Mouse (Mus musculus): Measurements from ENCODE around the gene Mettl23. TPM values are rescaled to one million over a fixed set of nuclear protein-coding genes. Genes with fewer than 3 reads are reported as not detected.
A peak's percentile ranks its signal among the peaks of the same experiment; 100 is the strongest.

The Mettl23 gene
- total and polyA plus RNA-seq, 2 experiments from 2014 or later = 32.2 to 47.4 TPM

- Histone ChIP-seq H3K4me2 (ENCODE audit: low read depth, low read length, poor library complexity, severe bottlenecking) (no peak overlapping the region), H3K36me3 (ENCODE audit: insufficient read depth, low read length) (peaks cover 15% of the 10 kb centered on the region), H3K27ac (ENCODE audit: low read depth, low read length) (no peak overlapping the region), H3K9ac (replicated peaks; ENCODE audit: low read length, poor library complexity, severe bottlenecking) (no peak overlapping the region), H3K9me3 (ENCODE audit: low read length) (no peaks in the 10 kb centered on the region), H3K4me3 (ENCODE audit: low read depth, low read length) (no peak overlapping the region), H3K27me3 (ENCODE audit: insufficient read depth, low read length) (no peaks in the 10 kb centered on the region), H3K4me1 (ENCODE audit: insufficient read depth, low read length) (no peaks in the 10 kb centered on the region)
- WGBS = 89% methylated on average over 8 of the region's 8 CpGs
- TF ChIP-seq CTCF (IDR thresholded peaks at IDR 0.05) = no peak
- ATAC-seq (ENCODE audit: low FRiP score) (no peak), DNase-seq (ENCODE audit: low spot score) (no peak)
Measured at GRCm38 (mm10) chr11:116878454-116878853, 35.4 kb downstream of the Mettl23 start.

GRCm38 (mm10) chr11:116880839-116881238 lies 37.8 kb downstream of the Mettl23 start:
- ATAC-seq (ENCODE audit: low FRiP score) (no peak), DNase-seq (ENCODE audit: low spot score) (no peak)
- Histone ChIP-seq H3K4me2 (ENCODE audit: low read depth, low read length, poor library complexity, severe bottlenecking) (no peak overlapping the region), H3K9me3 (ENCODE audit: low read length) (no peaks in the 10 kb centered on the region), H3K4me3 (ENCODE audit: low read depth, low read length) (no peak overlapping the region), H3K27ac (ENCODE audit: low read depth, low read length) (no peak overlapping the region), H3K9ac (replicated peaks; ENCODE audit: low read length, poor library complexity, severe bottlenecking) (no peak overlapping the region), H3K4me1 (ENCODE audit: insufficient read depth, low read length) (no peaks in the 10 kb centered on the region), H3K36me3 (ENCODE audit: insufficient read depth, low read length) (no peaks in the 10 kb centered on the region), H3K27me3 (ENCODE audit: insufficient read depth, low read length) (no peaks in the 10 kb centered on the region)
- WGBS = 55% methylated on average over 7 of the region's 7 CpGs
- no peak for TF ChIP-seq CTCF (IDR thresholded peaks at IDR 0.05)

GRCm38 (mm10) chr11:116881440-116881839 lies 38.4 kb downstream of the Mettl23 start:
- 43% methylated on average over 5 of the region's 5 CpGs for WGBS

GRCm38 (mm10) chr11:116882446-116882845 lies 39.4 kb downstream of the Mettl23 start:
- H3K27me3 ChIP-seq (ENCODE audit: insufficient read depth, low read length) = peaks cover 4% of the 10 kb centered on the region; the same call in 1 of the 2 replicates
- ATAC-seq (ENCODE audit: low FRiP score) = no peak
- 87% methylated on average over 10 of the region's 10 CpGs for WGBS
- H3K36me3 ChIP-seq (ENCODE audit: insufficient read depth, low read length) = no peaks in the 10 kb centered on the region
- no peak for TF ChIP-seq CTCF (IDR thresholded peaks at IDR 0.05)
- H3K4me1 ChIP-seq (ENCODE audit: insufficient read depth, low read length) = no peaks in the 10 kb centered on the region
- no peak for DNase-seq (ENCODE audit: low spot score)
- no peak overlapping the region for H3K4me2 ChIP-seq (ENCODE audit: low read depth, low read length, poor library complexity, severe bottlenecking)
- H3K9ac ChIP-seq (replicated peaks; ENCODE audit: low read length, poor library complexity, severe bottlenecking) = no peak overlapping the region
- H3K4me3 ChIP-seq (ENCODE audit: low read depth, low read length) = no peak overlapping the region
- H3K27ac ChIP-seq (ENCODE audit: low read depth, low read length) = no peak overlapping the region
- H3K9me3 ChIP-seq (ENCODE audit: low read length) = no peaks in the 10 kb centered on the region

More at GRCm38 (mm10) chr11:116881440-116881839, 38.4 kb downstream of the Mettl23 start:
- H3K4me2 ChIP-seq (ENCODE audit: low read depth, low read length, poor library complexity, severe bottlenecking) = no peak overlapping the region
- TF ChIP-seq CTCF (IDR thresholded peaks at IDR 0.05) = no peak
- H3K4me1 ChIP-seq (ENCODE audit: insufficient read depth, low read length) = no peaks in the 10 kb centered on the region
- no peaks in the 10 kb centered on the region for H3K9me3 ChIP-seq (ENCODE audit: low read length)
- no peaks in the 10 kb centered on the region for H3K27me3 ChIP-seq (ENCODE audit: insufficient read depth, low read length)
- no peak overlapping the region for H3K4me3 ChIP-seq (ENCODE audit: low read depth, low read length)
- DNase-seq (ENCODE audit: low spot score) (no peak), ATAC-seq (ENCODE audit: low FRiP score) (no peak)
- no peak overlapping the region for H3K27ac ChIP-seq (ENCODE audit: low read depth, low read length)
- no peak overlapping the region for H3K9ac ChIP-seq (replicated peaks; ENCODE audit: low read length, poor library complexity, severe bottlenecking)
- no peaks in the 10 kb centered on the region for H3K36me3 ChIP-seq (ENCODE audit: insufficient read depth, low read length)

GRCm38 (mm10) chr11:116884061-116884460 lies 41.0 kb downstream of the Mettl23 start:
- Histone ChIP-seq H3K4me3 (ENCODE audit: low read depth, low read length) (no peak overlapping the region), H3K27me3 (ENCODE audit: insufficient read depth, low read length) (peaks cover 4% of the 10 kb centered on the region; the same call in 1 of the 2 replicates), H3K4me1 (ENCODE audit: insufficient read depth, low read length) (no peaks in the 10 kb centered on the region), H3K36me3 (ENCODE audit: insufficient read depth, low read length) (no peaks in the 10 kb centered on the region), H3K27ac (ENCODE audit: low read depth, low read length) (no peak overlapping the region), H3K9me3 (ENCODE audit: low read length) (no peaks in the 10 kb centered on the region), H3K4me2 (ENCODE audit: low read depth, low read length, poor library complexity, severe bottlenecking) (no peak overlapping the region), H3K9ac (replicated peaks; ENCODE audit: low read length, poor library complexity, severe bottlenecking) (no peak overlapping the region)
- no peak for DNase-seq (ENCODE audit: low spot score)
- ATAC-seq (ENCODE audit: low FRiP score) = no peak
- WGBS = 82% methylated on average over 6 of the region's 6 CpGs
- no peak for TF ChIP-seq CTCF (IDR thresholded peaks at IDR 0.05)

GRCm38 (mm10) chr11:116885275-116886151 lies 42.4 kb downstream of the Mettl23 start:
- Histone ChIP-seq H3K27me3 (ENCODE audit: insufficient read depth, low read length) (peaks cover 4% of the 10 kb centered on the region; the same call in 1 of the 2 replicates), H3K4me1 (ENCODE audit: insufficient read depth, low read length) (no peaks in the 10 kb centered on the region), H3K36me3 (ENCODE audit: insufficient read depth, low read length) (no peaks in the 10 kb centered on the region), H3K9me3 (ENCODE audit: low read length) (no peaks in the 10 kb centered on the region), H3K27ac (ENCODE audit: low read depth, low read length) (no peak overlapping the region; the same call in 1 of the 2 replicates), H3K9ac (replicated peaks; ENCODE audit: low read length, poor library complexity, severe bottlenecking) (no peak overlapping the region; the same call in 1 of the 2 replicates), H3K4me2 (ENCODE audit: low read depth, low read length, poor library complexity, severe bottlenecking) (peak overlapping the region; percentile 52), H3K4me3 (ENCODE audit: low read depth, low read length) (no peak overlapping the region)
- 4% methylated on average over 26 of the region's 28 CpGs for WGBS
- peak; percentile 94 for DNase-seq (ENCODE audit: low spot score)
- TF ChIP-seq CTCF (IDR thresholded peaks at IDR 0.05) = peak; percentile 98
- ATAC-seq (ENCODE audit: low FRiP score) = peak; percentile 61; the same call in 1 of the 2 replicates

Data from midbrain, postnatal 0 days (tissue).